Mouse (Mus musculus): ENCODE measurements around the gene Tnni2. TPM values are rescaled to one million over a fixed set of nuclear protein-coding genes. Genes with fewer than 3 reads are reported as not detected.
A peak's percentile ranks its signal among the peaks of the same experiment; 100 is the strongest.

The Tnni2 gene
- polyA plus RNA-seq, 1 experiment from 2014 or later = 1.7 TPM

GRCm38 (mm10) chr7:142471414-142471861 is 29.8 kb downstream of the Tnni2 start:
- 26% methylated on average over 6 of the region's 6 CpGs for WGBS
- Histone ChIP-seq H3K36me3 (ENCODE audit: control insufficient read depth, insufficient read depth, low read length) (no peaks in the 10 kb centered on the region), H3K27me3 (ENCODE audit: control insufficient read depth, insufficient read depth, low read length) (0 out of 2 replicates have a peak, but pooled peaks cover 2% of the 10 kb centered on the region), H3K27ac (ENCODE audit: low read depth, low read length) (peak overlapping the region; percentile 43), H3K4me2 (replicated peaks; ENCODE audit: low read depth, low read length) (no peak overlapping the region), H3K9me3 (ENCODE audit: control insufficient read depth, low read length) (no peaks in the 10 kb centered on the region), H3K4me1 (replicated peaks; ENCODE audit: control insufficient read depth, insufficient read depth, low read length) (peaks cover 14% of the 10 kb centered on the region), H3K9ac (ENCODE audit: low read depth, low read length) (peak overlapping the region; percentile 47), H3K4me3 (ENCODE audit: low read depth, low read length) (no peak overlapping the region)
- ATAC-seq (ENCODE audit: low FRiP score) (peak; percentile 41), DNase-seq (ENCODE audit: low spot score) (no peak)

- DNase-seq (ENCODE audit: low spot score) (peak; percentile 49), ATAC-seq (ENCODE audit: low FRiP score) (peak; percentile 32)
- H3K27me3 ChIP-seq (ENCODE audit: control insufficient read depth, insufficient read depth, low read length) = 0 out of 2 replicates have a peak, but pooled peaks cover 2% of the 10 kb centered on the region
- no peak overlapping the region for H3K4me2 ChIP-seq (replicated peaks; ENCODE audit: low read depth, low read length)
- WGBS = 21% methylated on average over 15 of the region's 15 CpGs
- H3K27ac ChIP-seq (ENCODE audit: low read depth, low read length) = peak overlapping the region; percentile 43
- no peaks in the 10 kb centered on the region for H3K9me3 ChIP-seq (ENCODE audit: control insufficient read depth, low read length)
- no peak overlapping the region for H3K4me3 ChIP-seq (ENCODE audit: low read depth, low read length)
- no peaks in the 10 kb centered on the region for H3K36me3 ChIP-seq (ENCODE audit: control insufficient read depth, insufficient read depth, low read length)
- H3K9ac ChIP-seq (ENCODE audit: low read depth, low read length) = peak overlapping the region; percentile 47
- peaks cover 14% of the 10 kb centered on the region for H3K4me1 ChIP-seq (replicated peaks; ENCODE audit: control insufficient read depth, insufficient read depth, low read length)
Measured at GRCm38 (mm10) chr7:142471884-142472570, 30.4 kb downstream of the Tnni2 start.

GRCm38 (mm10) chr7:142472936-142473335 is 31.3 kb downstream of the Tnni2 start:
- no peak for ATAC-seq (ENCODE audit: low FRiP score)
- no peak overlapping the region for H3K27ac ChIP-seq (ENCODE audit: low read depth, low read length)

GRCm38 (mm10) chr7:142473476-142473875 is 31.9 kb downstream of the Tnni2 start:
- Histone ChIP-seq H3K4me2 (replicated peaks; ENCODE audit: low read depth, low read length) (no peak overlapping the region), H3K27ac (ENCODE audit: low read depth, low read length) (no peak overlapping the region), H3K27me3 (ENCODE audit: control insufficient read depth, insufficient read depth, low read length) (0 out of 2 replicates have a peak, but pooled peaks cover 2% of the 10 kb centered on the region), H3K36me3 (ENCODE audit: control insufficient read depth, insufficient read depth, low read length) (no peaks in the 10 kb centered on the region), H3K4me1 (replicated peaks; ENCODE audit: control insufficient read depth, insufficient read depth, low read length) (peaks cover 14% of the 10 kb centered on the region), H3K4me3 (ENCODE audit: low read depth, low read length) (no peak overlapping the region), H3K9ac (ENCODE audit: low read depth, low read length) (no peak overlapping the region), H3K9me3 (ENCODE audit: control insufficient read depth, low read length) (no peaks in the 10 kb centered on the region)
- DNase-seq (ENCODE audit: low spot score) (no peak), ATAC-seq (ENCODE audit: low FRiP score) (no peak)
- 94% methylated on average over 2 of the region's 2 CpGs for WGBS

More at GRCm38 (mm10) chr7:142472936-142473335, 31.3 kb downstream of the Tnni2 start:
- WGBS = 94% methylated on average over 4 of the region's 4 CpGs
- no peaks in the 10 kb centered on the region for H3K9me3 ChIP-seq (ENCODE audit: control insufficient read depth, low read length)
- H3K9ac ChIP-seq (ENCODE audit: low read depth, low read length) = no peak overlapping the region
- no peak overlapping the region for H3K4me3 ChIP-seq (ENCODE audit: low read depth, low read length)
- no peak for DNase-seq (ENCODE audit: low spot score)
- H3K36me3 ChIP-seq (ENCODE audit: control insufficient read depth, insufficient read depth, low read length) = no peaks in the 10 kb centered on the region
- peaks cover 14% of the 10 kb centered on the region for H3K4me1 ChIP-seq (replicated peaks; ENCODE audit: control insufficient read depth, insufficient read depth, low read length)
- H3K4me2 ChIP-seq (replicated peaks; ENCODE audit: low read depth, low read length) = no peak overlapping the region
- H3K27me3 ChIP-seq (ENCODE audit: control insufficient read depth, insufficient read depth, low read length) = 0 out of 2 replicates have a peak, but pooled peaks cover 2% of the 10 kb centered on the region

GRCm38 (mm10) chr7:142474799-142475198 is 33.2 kb downstream of the Tnni2 start:
- 74% methylated on average over 14 of the region's 14 CpGs for WGBS
- Histone ChIP-seq H3K9me3 (ENCODE audit: control insufficient read depth, low read length) (no peaks in the 10 kb centered on the region), H3K4me1 (replicated peaks; ENCODE audit: control insufficient read depth, insufficient read depth, low read length) (peaks cover 14% of the 10 kb centered on the region), H3K36me3 (ENCODE audit: control insufficient read depth, insufficient read depth, low read length) (no peaks in the 10 kb centered on the region), H3K9ac (ENCODE audit: low read depth, low read length) (no peak overlapping the region), H3K27ac (ENCODE audit: low read depth, low read length) (no peak overlapping the region), H3K4me3 (ENCODE audit: low read depth, low read length) (no peak overlapping the region), H3K27me3 (ENCODE audit: control insufficient read depth, insufficient read depth, low read length) (0 out of 2 replicates have a peak, but pooled peaks cover 2% of the 10 kb centered on the region), H3K4me2 (replicated peaks; ENCODE audit: low read depth, low read length) (no peak overlapping the region)
- no peak for ATAC-seq (ENCODE audit: low FRiP score)
- no peak for DNase-seq (ENCODE audit: low spot score)

- no peaks in the 10 kb centered on the region for H3K36me3 ChIP-seq (ENCODE audit: control insufficient read depth, insufficient read depth, low read length)
- no peaks in the 10 kb centered on the region for H3K9me3 ChIP-seq (ENCODE audit: control insufficient read depth, low read length)
- no peak for DNase-seq (ENCODE audit: low spot score)
- 72% methylated on average over 7 of the region's 7 CpGs for WGBS
- ATAC-seq (ENCODE audit: low FRiP score) = no peak
- no peak overlapping the region for H3K4me3 ChIP-seq (ENCODE audit: low read depth, low read length)
- peaks cover 14% of the 10 kb centered on the region for H3K4me1 ChIP-seq (replicated peaks; ENCODE audit: control insufficient read depth, insufficient read depth, low read length)
- no peak overlapping the region for H3K4me2 ChIP-seq (replicated peaks; ENCODE audit: low read depth, low read length)
- H3K27me3 ChIP-seq (ENCODE audit: control insufficient read depth, insufficient read depth, low read length) = 0 out of 2 replicates have a peak, but pooled peaks cover 2% of the 10 kb centered on the region
- no peak overlapping the region for H3K9ac ChIP-seq (ENCODE audit: low read depth, low read length)
- H3K27ac ChIP-seq (ENCODE audit: low read depth, low read length) = no peak overlapping the region
Measured at GRCm38 (mm10) chr7:142475641-142476040, 34.0 kb downstream of the Tnni2 start.

GRCm38 (mm10) chr7:142476271-142476670 is 34.7 kb downstream of the Tnni2 start:
- Histone ChIP-seq H3K9me3 (ENCODE audit: control insufficient read depth, low read length) (no peaks in the 10 kb centered on the region), H3K27me3 (ENCODE audit: control insufficient read depth, insufficient read depth, low read length) (0 out of 2 replicates have a peak, but pooled peaks cover 2% of the 10 kb centered on the region), H3K9ac (ENCODE audit: low read depth, low read length) (no peak overlapping the region), H3K36me3 (ENCODE audit: control insufficient read depth, insufficient read depth, low read length) (no peaks in the 10 kb centered on the region), H3K27ac (ENCODE audit: low read depth, low read length) (no peak overlapping the region), H3K4me1 (replicated peaks; ENCODE audit: control insufficient read depth, insufficient read depth, low read length) (peaks cover 11% of the 10 kb centered on the region), H3K4me2 (replicated peaks; ENCODE audit: low read depth, low read length) (no peak overlapping the region), H3K4me3 (ENCODE audit: low read depth, low read length) (no peak overlapping the region)
- DNase-seq (ENCODE audit: low spot score) (no peak), ATAC-seq (ENCODE audit: low FRiP score) (no peak)
- 83% methylated on average over 5 of the region's 5 CpGs for WGBS

- H3K9ac ChIP-seq (ENCODE audit: low read depth, low read length) = no peak overlapping the region
- H3K4me3 ChIP-seq (ENCODE audit: low read depth, low read length) = no peak overlapping the region
- 0 out of 2 replicates have a peak, but pooled peaks cover 2% of the 10 kb centered on the region for H3K27me3 ChIP-seq (ENCODE audit: control insufficient read depth, insufficient read depth, low read length)
- ATAC-seq (ENCODE audit: low FRiP score) = no peak
- H3K4me2 ChIP-seq (replicated peaks; ENCODE audit: low read depth, low read length) = no peak overlapping the region
- WGBS = 79% methylated on average over 13 of the region's 13 CpGs
- peaks cover 9% of the 10 kb centered on the region for H3K4me1 ChIP-seq (replicated peaks; ENCODE audit: control insufficient read depth, insufficient read depth, low read length)
- no peaks in the 10 kb centered on the region for H3K9me3 ChIP-seq (ENCODE audit: control insufficient read depth, low read length)
- no peaks in the 10 kb centered on the region for H3K36me3 ChIP-seq (ENCODE audit: control insufficient read depth, insufficient read depth, low read length)
- no peak for DNase-seq (ENCODE audit: low spot score)
- H3K27ac ChIP-seq (ENCODE audit: low read depth, low read length) = no peak overlapping the region
Measured at GRCm38 (mm10) chr7:142476795-142477452, 35.3 kb downstream of the Tnni2 start.

All from hindbrain, embryonic 11.5 days (tissue).